Mouse (Mus musculus) small intestine, adult 2 months (tissue): ENCODE results near the gene Hist1h3b. TPM values are rescaled to one million over a fixed set of nuclear protein-coding genes. Genes with fewer than 3 reads are reported as not detected.
"Not testable (repeated sequence)": the region's sequence is repeated elsewhere in the genome, so short reads cannot be mapped to it uniquely, and the experiment has no call there.

Experiments used
- H3K27ac ChIP-seq: fragments of 200-500 bp; 2 replicates; pipeline ENCODE4 v1.5.1; 2012; ENCODE audit warnings: low read depth, low read length, control low read depth, inconsistent platforms; ENCODE audit not compliant: insufficient read depth
- H3K27me3 ChIP-seq: fragments of 200-500 bp; 2 replicates; pipeline ENCODE4 v1.6.1; 2012; ENCODE audit warnings: mild to moderate bottlenecking, moderate library complexity, low read length, inconsistent platforms; ENCODE audit not compliant: control insufficient read depth, insufficient read depth
- H3K36me3 ChIP-seq: fragments of 200-500 bp; 2 replicates; pipeline ENCODE4 v1.6.1; 2012; ENCODE audit warnings: mild to moderate bottlenecking, low read length, control low read depth, inconsistent platforms; ENCODE audit not compliant: control insufficient read depth, insufficient read depth
- H3K4me1 ChIP-seq: fragments of 200-500 bp; 2 replicates; pipeline ENCODE4 v1.6.1; 2012; ENCODE audit warnings: low read length, inconsistent platforms, mixed read lengths; ENCODE audit not compliant: control insufficient read depth, insufficient read depth, insufficient read length
- H3K4me3 ChIP-seq: fragments of 200-500 bp; 2 replicates; pipeline ENCODE4 v1.5.1; 2012; ENCODE audit warnings: low read depth, mild to moderate bottlenecking, control low read depth, inconsistent platforms, low read length, moderate library complexity
- CTCF ChIP-seq: fragments of 200-500 bp; IDR thresholded peaks from 2 replicates; pipeline ENCODE4 v1.5.1; 2012; ENCODE audit warnings: low read depth, mild to moderate bottlenecking, control low read depth, inconsistent platforms, low read length, moderate library complexity, mixed read lengths; ENCODE audit not compliant: insufficient replicate concordance, insufficient read length; ENCODE audit errors: extremely low read depth
- POLR2A ChIP-seq: fragments of 200-500 bp; IDR thresholded peaks from 2 replicates; pipeline ENCODE4 v1.6.1; 2012; ENCODE audit warnings: low read depth, mild to moderate bottlenecking, control low read depth, inconsistent platforms, low read length, moderate library complexity
- WGBS: fragments of 180-500 bp; shearing (Covaris S2); methylation state at CpG from one replicate; pipeline ENCODE4 v1.1.7; 2018; 5-methylcytosine and 5-hydroxymethylcytosine counted together
- polyA plus RNA-seq: library from polyadenylated mRNA; depleted of rRNA; stranded (reverse); fragments of >200 nt; gene quantifications from 2 replicates; pipeline ENCODE4 v1.2.3, GENCODE M21; 2012

Hist1h3b gene
- polyA plus RNA-seq, 1 experiment, result 49.8 TPM

- peak within 1 kb of the TSS; percentile 73 for H3K4me3 ChIP-seq
- WGBS, result 2% methylated on average over 17 of the region's 17 CpGs
- H3K36me3 ChIP-seq, result no peaks in the 10 kb centered on the region
- peak within 1 kb of the TSS; percentile 61 for H3K27ac ChIP-seq
- H3K4me1 ChIP-seq, result no peaks in the 10 kb centered on the region; the same call in 1 of the 2 replicates
- TF ChIP-seq CTCF (no peak), POLR2A (0 out of 2 replicates have a peak, but pooled peaks have one; percentile 42)
- H3K27me3 ChIP-seq, result no peaks in the 10 kb centered on the region
Observed at GRCm38 (mm10) chr13:23710374-23711089, 41.5 kb upstream of the Hist1h3b start, which contains the start of gene Hfe. Hfe (minus strand) TSS chr13:23710854.

GRCm38 (mm10) chr13:23716261-23717042, 35.6 kb upstream of the Hist1h3b start:
- H3K27me3 ChIP-seq, result no peaks in the 10 kb centered on the region
- 71% methylated on average over 5 of the region's 5 CpGs for WGBS
- no peaks in the 10 kb centered on the region for H3K4me1 ChIP-seq
- no peak for TF ChIP-seq CTCF
- no peak overlapping the region for H3K27ac ChIP-seq
- no peaks in the 10 kb centered on the region for H3K36me3 ChIP-seq
- H3K4me3 ChIP-seq, result no peak overlapping the region

GRCm38 (mm10) chr13:23717176-23717575, 34.9 kb upstream of the Hist1h3b start:
- 75% methylated on average over 11 of the region's 11 CpGs for WGBS
- H3K36me3 ChIP-seq, result no peaks in the 10 kb centered on the region
- TF ChIP-seq POLR2A (no peak), CTCF (no peak)
- no peaks in the 10 kb centered on the region for H3K4me1 ChIP-seq
- H3K27ac ChIP-seq, result peak overlapping the region; percentile 53
- H3K4me3 ChIP-seq, result no peak overlapping the region
- no peaks in the 10 kb centered on the region for H3K27me3 ChIP-seq

- 31% methylated on average over 2 of the region's 2 CpGs for WGBS
- not testable (repeated sequence) for H3K4me1 ChIP-seq
Observed at GRCm38 (mm10) chr13:23717593-23718245, 34.3 kb upstream of the Hist1h3b start.

GRCm38 (mm10) chr13:23724239-23724638, 27.8 kb upstream of the Hist1h3b start:
- TF ChIP-seq POLR2A (no peak), CTCF (no peak)
- 85% methylated on average over 4 of the region's 4 CpGs for WGBS
- Histone ChIP-seq H3K27me3 (no peaks in the 10 kb centered on the region), H3K27ac (no peak overlapping the region), H3K4me1 (peaks cover 7% of the 10 kb centered on the region; the same call in 1 of the 2 replicates), H3K4me3 (no peak overlapping the region), H3K36me3 (no peaks in the 10 kb centered on the region)

More at GRCm38 (mm10) chr13:23717593-23718245, 34.3 kb upstream of the Hist1h3b start:
- H3K36me3 ChIP-seq, H3K27me3 ChIP-seq, H3K4me3 ChIP-seq: not testable (repeated sequence)
- peak overlapping the region; percentile 53 for H3K27ac ChIP-seq

GRCm38 (mm10) chr13:23725213-23725612, 26.9 kb upstream of the Hist1h3b start:
- Histone ChIP-seq H3K4me1 (peaks cover 9% of the 10 kb centered on the region; the same call in 1 of the 2 replicates), H3K36me3 (no peaks in the 10 kb centered on the region), H3K27me3 (no peaks in the 10 kb centered on the region), H3K27ac (no peak overlapping the region), H3K4me3 (no peak overlapping the region)
- WGBS, result 55% methylated on average over 1 of the region's 1 CpGs
- no peak for TF ChIP-seq CTCF
- TF ChIP-seq POLR2A, result no peak
